Mouse (Mus musculus): Measurements from ENCODE around the gene Ccdc106. TPM values are rescaled to one million over a fixed set of nuclear protein-coding genes. Genes with fewer than 3 reads are reported as not detected.

Gene Ccdc106
- polyA plus RNA-seq, 2 experiments = 36.7 to 48.1 TPM

- peaks cover 69% of the 10 kb centered on the region for H3K36me3 ChIP-seq (ENCODE audit: control insufficient read depth, insufficient read depth, low read length)
- DNase-seq (ENCODE audit: low spot score) = no peak
Measured at GRCm38 (mm10) chr7:5089853-5090252, 69.5 kb downstream of the Ccdc106 start.

GRCm38 (mm10) chr7:5091008-5091728 lies 70.8 kb downstream of the Ccdc106 start:
- Histone ChIP-seq H3K9ac (ENCODE audit: low read depth, low read length, severe bottlenecking) (no peak overlapping the region), H3K9me3 (ENCODE audit: control insufficient read depth, low read length) (no peaks in the 10 kb centered on the region), H3K27ac (replicated peaks; ENCODE audit: low read depth, low read length) (no peak overlapping the region), H3K4me2 (replicated peaks; ENCODE audit: low read depth, low read length, severe bottlenecking) (no peak overlapping the region), H3K4me1 (ENCODE audit: control insufficient read depth, insufficient read depth, low read length) (no peaks in the 10 kb centered on the region), H3K36me3 (ENCODE audit: control insufficient read depth, insufficient read depth, low read length) (peaks cover 79% of the 10 kb centered on the region), H3K4me3 (replicated peaks; ENCODE audit: low read length) (no peak overlapping the region), H3K27me3 (ENCODE audit: control insufficient read depth, insufficient read depth, low read length) (no peaks in the 10 kb centered on the region)
- WGBS = 94% methylated on average over 15 of the region's 15 CpGs
- ATAC-seq (ENCODE audit: low FRiP score, low read depth) (no peak), DNase-seq (ENCODE audit: low spot score) (no peak)
- no peak for TF ChIP-seq POLR2A (IDR thresholded peaks at IDR 0.05; ENCODE audit: borderline replicate concordance, extremely low read depth, insufficient read depth, insufficient read length)

More at GRCm38 (mm10) chr7:5089853-5090252, 69.5 kb downstream of the Ccdc106 start:
- no peaks in the 10 kb centered on the region for H3K27me3 ChIP-seq (ENCODE audit: control insufficient read depth, insufficient read depth, low read length)
- no peak overlapping the region for H3K4me3 ChIP-seq (replicated peaks; ENCODE audit: low read length)
- no peaks in the 10 kb centered on the region for H3K9me3 ChIP-seq (ENCODE audit: control insufficient read depth, low read length)
- TF ChIP-seq POLR2A (IDR thresholded peaks at IDR 0.05; ENCODE audit: borderline replicate concordance, extremely low read depth, insufficient read depth, insufficient read length) = no peak
- no peak overlapping the region for H3K27ac ChIP-seq (replicated peaks; ENCODE audit: low read depth, low read length)
- no peak overlapping the region for H3K9ac ChIP-seq (ENCODE audit: low read depth, low read length, severe bottlenecking)
- no peak overlapping the region for H3K4me2 ChIP-seq (replicated peaks; ENCODE audit: low read depth, low read length, severe bottlenecking)
- ATAC-seq (ENCODE audit: low FRiP score, low read depth) = no peak
- no peaks in the 10 kb centered on the region for H3K4me1 ChIP-seq (ENCODE audit: control insufficient read depth, insufficient read depth, low read length)
- 94% methylated on average over 15 of the region's 15 CpGs for WGBS

- H3K9me3 ChIP-seq (ENCODE audit: control insufficient read depth, low read length) = no peaks in the 10 kb centered on the region
- H3K36me3 ChIP-seq (ENCODE audit: control insufficient read depth, insufficient read depth, low read length) = peaks cover 82% of the 10 kb centered on the region
- H3K9ac ChIP-seq (ENCODE audit: low read depth, low read length, severe bottlenecking) = no peak overlapping the region
- H3K4me2 ChIP-seq (replicated peaks; ENCODE audit: low read depth, low read length, severe bottlenecking) = no peak overlapping the region
- no peak overlapping the region for H3K4me3 ChIP-seq (replicated peaks; ENCODE audit: low read length)
- 87% methylated on average over 5 of the region's 6 CpGs for WGBS
- TF ChIP-seq POLR2A (IDR thresholded peaks at IDR 0.05; ENCODE audit: borderline replicate concordance, extremely low read depth, insufficient read depth, insufficient read length) = no peak
- H3K27ac ChIP-seq (replicated peaks; ENCODE audit: low read depth, low read length) = no peak overlapping the region
- ATAC-seq (ENCODE audit: low FRiP score, low read depth) (no peak), DNase-seq (ENCODE audit: low spot score) (no peak)
- H3K4me1 ChIP-seq (ENCODE audit: control insufficient read depth, insufficient read depth, low read length) = no peaks in the 10 kb centered on the region
- H3K27me3 ChIP-seq (ENCODE audit: control insufficient read depth, insufficient read depth, low read length) = no peaks in the 10 kb centered on the region
Measured at GRCm38 (mm10) chr7:5092381-5092780, 72.0 kb downstream of the Ccdc106 start.

DNA sequence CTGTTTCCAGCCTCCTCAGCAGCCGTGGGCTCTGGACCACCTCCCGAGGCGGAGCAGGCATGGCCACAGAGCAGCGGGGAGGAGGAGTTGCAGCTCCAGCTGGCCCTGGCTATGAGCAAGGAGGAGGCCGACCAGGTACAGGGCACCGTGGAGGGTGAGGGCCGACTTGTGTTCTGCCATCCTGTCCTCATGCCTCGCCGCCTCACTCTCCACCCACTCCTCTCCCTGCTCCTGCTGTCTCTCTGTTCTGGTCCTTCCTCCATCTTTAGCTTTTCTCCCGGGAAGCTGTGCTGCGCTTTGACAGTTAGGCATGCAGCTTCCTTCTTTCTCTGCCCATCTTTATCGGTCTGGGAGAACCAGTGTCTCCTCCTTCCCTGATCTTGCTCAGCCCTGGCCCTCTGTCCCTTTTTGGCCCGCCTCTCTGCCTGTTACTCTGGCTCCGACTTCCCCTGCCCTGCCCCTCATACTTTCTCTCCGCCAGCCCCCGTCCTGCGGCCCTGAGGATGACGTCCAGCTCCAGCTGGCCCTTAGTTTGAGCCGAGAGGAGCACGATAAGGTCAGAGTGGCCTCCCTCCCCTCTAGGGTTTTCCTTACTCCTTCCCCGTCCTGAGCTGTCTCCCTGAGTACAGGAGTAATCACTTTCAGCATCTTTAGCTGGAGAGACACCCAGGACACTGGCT lies 72.6 kb downstream of the Ccdc106 start:
- ATAC-seq (ENCODE audit: low FRiP score, low read depth) = no peak
- no peaks in the 10 kb centered on the region for H3K4me1 ChIP-seq (ENCODE audit: control insufficient read depth, insufficient read depth, low read length)
- H3K9ac ChIP-seq (ENCODE audit: low read depth, low read length, severe bottlenecking) = no peak overlapping the region
- H3K27me3 ChIP-seq (ENCODE audit: control insufficient read depth, insufficient read depth, low read length) = no peaks in the 10 kb centered on the region
- H3K4me3 ChIP-seq (replicated peaks; ENCODE audit: low read length) = no peak overlapping the region
- no peak overlapping the region for H3K4me2 ChIP-seq (replicated peaks; ENCODE audit: low read depth, low read length, severe bottlenecking)
- no peaks in the 10 kb centered on the region for H3K9me3 ChIP-seq (ENCODE audit: control insufficient read depth, low read length)
- H3K27ac ChIP-seq (replicated peaks; ENCODE audit: low read depth, low read length) = no peak overlapping the region
- no peak for DNase-seq (ENCODE audit: low spot score)
- TF ChIP-seq POLR2A (IDR thresholded peaks at IDR 0.05; ENCODE audit: borderline replicate concordance, extremely low read depth, insufficient read depth, insufficient read length) = no peak
- H3K36me3 ChIP-seq (ENCODE audit: control insufficient read depth, insufficient read depth, low read length) = peaks cover 88% of the 10 kb centered on the region
- 87% methylated on average over 21 of the region's 21 CpGs for whole genome bisulfite sequencing

DNA sequence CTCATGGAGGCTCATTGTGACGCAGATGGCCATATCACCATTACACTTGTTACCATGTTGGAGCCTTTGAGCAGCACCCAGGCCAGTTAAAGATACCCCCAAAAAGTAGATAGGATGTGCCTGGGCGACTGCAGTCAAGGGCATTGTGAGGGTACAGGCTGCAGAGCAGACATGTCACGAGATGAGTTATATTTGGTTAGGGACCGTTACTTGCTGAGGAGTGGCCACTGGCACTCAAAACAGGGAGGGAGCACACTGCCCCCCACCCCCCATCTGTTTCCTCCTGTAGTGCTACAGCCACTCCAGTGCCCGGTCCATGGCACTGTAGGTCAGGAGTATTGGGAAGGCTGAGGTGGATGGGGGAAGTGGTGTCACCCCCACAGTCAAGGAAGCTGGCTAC lies 78.4 kb downstream of the Ccdc106 start:
- Histone ChIP-seq H3K27me3 (ENCODE audit: control insufficient read depth, insufficient read depth, low read length) (no peaks in the 10 kb centered on the region), H3K4me1 (ENCODE audit: control insufficient read depth, insufficient read depth, low read length) (no peaks in the 10 kb centered on the region), H3K4me3 (replicated peaks; ENCODE audit: low read length) (no peak overlapping the region), H3K4me2 (replicated peaks; ENCODE audit: low read depth, low read length, severe bottlenecking) (no peak overlapping the region), H3K9me3 (ENCODE audit: control insufficient read depth, low read length) (no peaks in the 10 kb centered on the region), H3K36me3 (ENCODE audit: control insufficient read depth, insufficient read depth, low read length) (peaks cover 54% of the 10 kb centered on the region), H3K27ac (replicated peaks; ENCODE audit: low read depth, low read length) (no peak overlapping the region), H3K9ac (ENCODE audit: low read depth, low read length, severe bottlenecking) (no peak overlapping the region)
- 99% methylated on average over 5 of the region's 5 CpGs for WGBS
- DNase-seq (ENCODE audit: low spot score) (no peak), ATAC-seq (ENCODE audit: low FRiP score, low read depth) (no peak)
- no peak for TF ChIP-seq POLR2A (IDR thresholded peaks at IDR 0.05; ENCODE audit: borderline replicate concordance, extremely low read depth, insufficient read depth, insufficient read length)

Measured in limb, embryonic 14.5 days (tissue).